Mouse (Mus musculus): ENCODE measurements around the gene N4bp1. TPM values are rescaled to one million over a fixed set of nuclear protein-coding genes. Genes with fewer than 3 reads are reported as not detected.

N4bp1 gene
- polyA plus RNA-seq, 1 experiment from 2014 or later: 10.7 TPM

DNA sequence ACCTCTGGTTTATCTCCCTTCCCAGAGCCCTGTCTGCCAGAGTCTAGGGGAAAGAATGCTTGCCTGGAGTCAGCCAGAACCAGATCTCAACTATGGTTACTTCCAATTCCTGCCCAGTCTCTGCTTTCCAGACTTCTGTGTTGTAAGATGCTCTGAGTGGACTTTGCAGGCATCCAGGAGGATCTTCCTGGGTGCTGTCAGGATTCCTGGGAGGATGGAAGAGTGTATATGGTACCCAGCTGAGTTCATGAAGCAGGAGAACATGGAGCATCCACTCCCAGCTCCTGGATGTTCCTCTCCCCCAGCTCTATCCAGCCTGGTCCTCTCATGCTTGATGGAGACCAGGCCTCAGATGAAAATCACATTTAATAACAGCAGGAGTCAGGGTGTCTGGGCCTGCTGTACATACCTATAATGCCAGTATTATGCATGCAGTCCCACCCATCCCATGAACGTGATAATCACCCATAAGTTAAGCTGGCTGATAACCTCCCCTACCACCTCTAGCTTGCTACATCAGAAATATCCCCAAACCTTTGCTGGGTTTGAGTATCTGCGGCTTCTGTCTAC lies 64.8 kb downstream of the N4bp1 start:
- H3K4me1 ChIP-seq (ENCODE audit: control insufficient read depth, insufficient read depth, low read length): peaks cover 15% of the 10 kb centered on the region
- no peaks in the 10 kb centered on the region for H3K36me3 ChIP-seq (ENCODE audit: control insufficient read depth, insufficient read depth, low read length)
- 34% methylated on average over 2 of the region's 2 CpGs for WGBS
- no peak overlapping the region for H3K4me2 ChIP-seq (ENCODE audit: low read depth, low read length)
- no peak overlapping the region for H3K4me3 ChIP-seq (ENCODE audit: low read depth, low read length)
- no peaks in the 10 kb centered on the region for H3K9me3 ChIP-seq (ENCODE audit: control insufficient read depth, low read length)
- H3K27me3 ChIP-seq (replicated peaks; ENCODE audit: control insufficient read depth, insufficient read depth, low read length): no peaks in the 10 kb centered on the region
- ATAC-seq (ENCODE audit: low read depth) (peak; percentile 22), DNase-seq (ENCODE audit: low spot score) (no peak)
- peak overlapping the region; percentile 45 for H3K27ac ChIP-seq (replicated peaks; ENCODE audit: low read depth, low read length)
- no peak overlapping the region for H3K9ac ChIP-seq (ENCODE audit: low read depth, low read length)

DNA sequence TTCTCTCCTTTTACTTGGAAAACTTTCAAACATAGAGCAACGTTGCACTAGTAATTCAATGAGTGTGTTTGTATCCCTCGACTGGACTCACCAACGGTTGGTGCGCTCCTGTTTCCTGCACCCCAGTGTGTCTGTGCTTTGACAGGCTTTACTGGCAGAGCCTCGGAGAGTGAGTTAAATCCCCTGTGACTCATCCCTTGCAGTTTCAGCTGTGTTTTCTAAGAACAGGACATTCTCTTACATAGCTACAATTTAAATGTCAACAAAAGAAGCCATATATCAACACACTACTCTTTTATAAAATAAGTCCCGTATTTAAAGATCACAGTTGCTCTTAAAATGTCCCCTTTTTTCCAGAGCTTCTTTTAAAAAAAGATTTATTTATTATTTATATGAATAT lies 65.6 kb downstream of the N4bp1 start:
- H3K27ac ChIP-seq (replicated peaks; ENCODE audit: low read depth, low read length): no peak overlapping the region
- 52% methylated on average over 6 of the region's 6 CpGs for WGBS
- no peak for ATAC-seq (ENCODE audit: low read depth)

GRCm38 (mm10) chr8:86808990-86809960 lies 75.8 kb downstream of the N4bp1 start:
- Histone ChIP-seq H3K9me3 (ENCODE audit: control insufficient read depth, low read length) (no peaks in the 10 kb centered on the region), H3K4me1 (ENCODE audit: control insufficient read depth, insufficient read depth, low read length) (no peaks in the 10 kb centered on the region), H3K27me3 (replicated peaks; ENCODE audit: control insufficient read depth, insufficient read depth, low read length) (no peaks in the 10 kb centered on the region), H3K4me2 (ENCODE audit: low read depth, low read length) (no peak overlapping the region), H3K36me3 (ENCODE audit: control insufficient read depth, insufficient read depth, low read length) (no peaks in the 10 kb centered on the region), H3K4me3 (ENCODE audit: low read depth, low read length) (no peak overlapping the region), H3K9ac (ENCODE audit: low read depth, low read length) (no peak overlapping the region), H3K27ac (replicated peaks; ENCODE audit: low read depth, low read length) (no peak overlapping the region)
- 79% methylated on average over 13 of the region's 15 CpGs for WGBS
- ATAC-seq (ENCODE audit: low read depth) (peak; percentile 65; the same call in 1 of the 2 replicates), DNase-seq (ENCODE audit: low spot score) (no peak)

More for the DNA sequence above, 65.6 kb downstream of the N4bp1 start:
- Histone ChIP-seq H3K4me3 (ENCODE audit: low read depth, low read length) (no peak overlapping the region), H3K9ac (ENCODE audit: low read depth, low read length) (no peak overlapping the region), H3K9me3 (ENCODE audit: control insufficient read depth, low read length) (no peaks in the 10 kb centered on the region), H3K4me2 (ENCODE audit: low read depth, low read length) (no peak overlapping the region), H3K4me1 (ENCODE audit: control insufficient read depth, insufficient read depth, low read length) (peaks cover 15% of the 10 kb centered on the region), H3K36me3 (ENCODE audit: control insufficient read depth, insufficient read depth, low read length) (no peaks in the 10 kb centered on the region), H3K27me3 (replicated peaks; ENCODE audit: control insufficient read depth, insufficient read depth, low read length) (no peaks in the 10 kb centered on the region)
- no peak for DNase-seq (ENCODE audit: low spot score)

GRCm38 (mm10) chr8:86808239-86808638 lies 76.8 kb downstream of the N4bp1 start:
- Histone ChIP-seq H3K9ac (ENCODE audit: low read depth, low read length) (no peak overlapping the region), H3K36me3 (ENCODE audit: control insufficient read depth, insufficient read depth, low read length) (no peaks in the 10 kb centered on the region), H3K9me3 (ENCODE audit: control insufficient read depth, low read length) (no peaks in the 10 kb centered on the region), H3K4me1 (ENCODE audit: control insufficient read depth, insufficient read depth, low read length) (no peaks in the 10 kb centered on the region), H3K27ac (replicated peaks; ENCODE audit: low read depth, low read length) (no peak overlapping the region), H3K4me3 (ENCODE audit: low read depth, low read length) (no peak overlapping the region), H3K27me3 (replicated peaks; ENCODE audit: control insufficient read depth, insufficient read depth, low read length) (no peaks in the 10 kb centered on the region), H3K4me2 (ENCODE audit: low read depth, low read length) (no peak overlapping the region)
- no peak for DNase-seq (ENCODE audit: low spot score)
- WGBS: 75% methylated on average over 5 of the region's 5 CpGs
- no peak for ATAC-seq (ENCODE audit: low read depth)

DNA sequence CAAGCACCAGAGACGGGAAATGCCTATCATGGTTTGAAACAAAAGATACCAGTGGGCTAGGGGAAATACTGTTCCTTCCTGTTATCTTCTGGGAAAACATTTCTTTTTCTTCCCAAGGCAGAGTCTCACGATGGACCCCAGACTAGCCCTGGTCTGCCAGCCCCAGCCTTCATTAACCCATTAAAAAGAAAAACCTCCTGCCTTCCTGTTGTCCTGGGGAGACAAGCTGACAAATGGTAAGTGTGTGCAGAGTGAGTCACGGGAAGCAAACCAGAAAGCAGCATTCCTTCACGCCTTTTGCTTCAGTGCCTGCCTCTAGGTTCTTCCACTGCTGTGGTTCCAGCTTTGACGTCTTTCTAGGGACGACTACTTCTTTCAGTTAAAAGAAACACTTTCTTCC lies 83.1 kb downstream of the N4bp1 start:
- Histone ChIP-seq H3K4me1 (ENCODE audit: control insufficient read depth, insufficient read depth, low read length) (no peaks in the 10 kb centered on the region), H3K36me3 (ENCODE audit: control insufficient read depth, insufficient read depth, low read length) (no peaks in the 10 kb centered on the region), H3K4me2 (ENCODE audit: low read depth, low read length) (no peak overlapping the region), H3K9me3 (ENCODE audit: control insufficient read depth, low read length) (no peaks in the 10 kb centered on the region), H3K9ac (ENCODE audit: low read depth, low read length) (no peak overlapping the region), H3K27ac (replicated peaks; ENCODE audit: low read depth, low read length) (no peak overlapping the region), H3K4me3 (ENCODE audit: low read depth, low read length) (no peak overlapping the region), H3K27me3 (replicated peaks; ENCODE audit: control insufficient read depth, insufficient read depth, low read length) (no peaks in the 10 kb centered on the region)
- ATAC-seq (ENCODE audit: low read depth): no peak
- no peak for DNase-seq (ENCODE audit: low spot score)
- WGBS: 45% methylated on average over 6 of the region's 6 CpGs

DNA sequence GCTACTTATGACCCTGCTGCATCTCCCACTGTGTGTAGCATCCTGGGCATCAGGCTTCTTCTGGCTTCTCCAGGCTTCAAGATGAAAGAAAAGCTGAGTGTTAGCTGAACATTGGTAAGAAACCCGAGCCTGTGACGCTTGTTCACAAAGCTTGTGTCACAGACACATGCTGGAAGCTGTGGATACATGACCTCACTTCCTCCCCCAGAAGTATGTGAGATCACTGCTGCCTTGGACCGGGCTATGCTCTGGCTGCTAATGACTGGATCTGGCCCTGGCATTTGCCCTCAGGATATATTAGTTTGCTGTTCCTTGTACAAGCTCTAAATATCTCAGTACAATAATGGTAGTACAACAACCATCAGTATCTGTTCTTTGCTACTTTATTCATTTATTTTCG lies 84.1 kb downstream of the N4bp1 start:
- no peak for ATAC-seq (ENCODE audit: low read depth)
- no peak for DNase-seq (ENCODE audit: low spot score)
- Histone ChIP-seq H3K27ac (replicated peaks; ENCODE audit: low read depth, low read length) (no peak overlapping the region), H3K9me3 (ENCODE audit: control insufficient read depth, low read length) (no peaks in the 10 kb centered on the region), H3K9ac (ENCODE audit: low read depth, low read length) (no peak overlapping the region), H3K4me2 (ENCODE audit: low read depth, low read length) (no peak overlapping the region), H3K36me3 (ENCODE audit: control insufficient read depth, insufficient read depth, low read length) (no peaks in the 10 kb centered on the region), H3K4me3 (ENCODE audit: low read depth, low read length) (no peak overlapping the region), H3K27me3 (replicated peaks; ENCODE audit: control insufficient read depth, insufficient read depth, low read length) (no peaks in the 10 kb centered on the region), H3K4me1 (ENCODE audit: control insufficient read depth, insufficient read depth, low read length) (no peaks in the 10 kb centered on the region)
- WGBS: 36% methylated on average over 4 of the region's 4 CpGs

GRCm38 (mm10) chr8:86798141-86798540 lies 86.9 kb downstream of the N4bp1 start:
- Histone ChIP-seq H3K4me2 (ENCODE audit: low read depth, low read length) (no peak overlapping the region), H3K36me3 (ENCODE audit: control insufficient read depth, insufficient read depth, low read length) (no peaks in the 10 kb centered on the region), H3K4me3 (ENCODE audit: low read depth, low read length) (no peak overlapping the region), H3K9ac (ENCODE audit: low read depth, low read length) (no peak overlapping the region), H3K4me1 (ENCODE audit: control insufficient read depth, insufficient read depth, low read length) (no peaks in the 10 kb centered on the region), H3K9me3 (ENCODE audit: control insufficient read depth, low read length) (no peaks in the 10 kb centered on the region), H3K27me3 (replicated peaks; ENCODE audit: control insufficient read depth, insufficient read depth, low read length) (no peaks in the 10 kb centered on the region), H3K27ac (replicated peaks; ENCODE audit: low read depth, low read length) (no peak overlapping the region)
- ATAC-seq (ENCODE audit: low read depth): no peak
- 91% methylated on average over 6 of the region's 6 CpGs for WGBS
- DNase-seq (ENCODE audit: low spot score): no peak

- WGBS: 90% methylated on average over 2 of the region's 2 CpGs
- ATAC-seq (ENCODE audit: low read depth): peak; percentile 65; the same call in 1 of the 2 replicates
These were observed 87.4 kb downstream of the N4bp1 start for GRCm38 (mm10) chr8:86797705-86798104.

More at GRCm38 (mm10) chr8:86797705-86798104, 87.4 kb downstream of the N4bp1 start:
- Histone ChIP-seq H3K36me3 (ENCODE audit: control insufficient read depth, insufficient read depth, low read length) (no peaks in the 10 kb centered on the region), H3K9ac (ENCODE audit: low read depth, low read length) (no peak overlapping the region), H3K4me1 (ENCODE audit: control insufficient read depth, insufficient read depth, low read length) (no peaks in the 10 kb centered on the region), H3K27ac (replicated peaks; ENCODE audit: low read depth, low read length) (no peak overlapping the region), H3K27me3 (replicated peaks; ENCODE audit: control insufficient read depth, insufficient read depth, low read length) (no peaks in the 10 kb centered on the region), H3K9me3 (ENCODE audit: control insufficient read depth, low read length) (no peaks in the 10 kb centered on the region), H3K4me2 (ENCODE audit: low read depth, low read length) (no peak overlapping the region), H3K4me3 (ENCODE audit: low read depth, low read length) (no peak overlapping the region)
- no peak for DNase-seq (ENCODE audit: low spot score)
